Mouse (Mus musculus): ENCODE measurements around the gene Gm2075.
"Not testable (repeated sequence)": the region's sequence is repeated elsewhere in the genome, so short reads cannot be mapped to it uniquely, and the experiment has no call there.

DNA sequence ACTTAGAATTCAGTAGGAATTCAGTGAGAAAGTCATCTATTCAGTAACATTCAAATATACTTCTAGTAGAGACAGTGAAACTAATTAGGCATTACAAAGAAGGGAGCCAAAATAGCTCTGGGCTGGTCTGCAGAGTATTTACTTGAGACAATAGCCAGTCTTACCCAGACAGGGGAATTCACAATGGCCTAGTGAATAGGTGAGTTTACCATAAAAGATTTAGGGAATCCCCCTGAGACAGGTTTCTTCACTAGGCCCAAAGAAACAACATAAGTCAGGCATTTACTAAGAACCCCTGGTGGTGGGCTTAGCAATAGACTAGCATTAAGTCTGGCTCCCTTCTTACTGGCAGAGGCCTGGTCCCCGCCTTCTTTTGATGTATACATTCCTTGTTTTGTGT, 33.6 kb downstream of the Gm2075 start:
- TF ChIP-seq CTCF (IDR thresholded peaks at IDR 0.05; ENCODE audit: control insufficient read depth, insufficient read depth, insufficient read length); MYOD1 (IDR thresholded peaks at IDR 0.05; ENCODE audit: control insufficient read depth, insufficient read length, low read depth); USF1 (IDR thresholded peaks at IDR 0.05; ENCODE audit: low read depth); MYOG (IDR thresholded peaks at IDR 0.05; ENCODE audit: control insufficient read depth, extremely low read depth, insufficient read length); FOSL1 (IDR thresholded peaks at IDR 0.05; ENCODE audit: insufficient read depth, low read length, poor library complexity, severe bottlenecking): not testable (repeated sequence)
